Mouse (Mus musculus) erythroid progenitor cell, adult 5-6 weeks (primary cell): ENCODE results near the gene Gm3045. TPM values are rescaled to one million over a fixed set of nuclear protein-coding genes. Genes with fewer than 3 reads are reported as not detected.

ENCODE experiments used
- ATAC-seq: replicated peaks from 2 replicates; pipeline ENCODE4 v1.8.0; 2016; ENCODE audit warnings: moderate number of reproducible peaks, mild to moderate bottlenecking, moderate TSS enrichment, inconsistent platforms; ENCODE audit not compliant: poor library complexity, low FRiP score, severe bottlenecking
- total RNA-seq, 2 experiments: library from RNA; stranded (forward) in 1 of 2; stranded (reverse) in 1 of 2; fragments of 150-400 nt in 1 of 2; fragments of 186-747, 209-891 nt in 1 of 2; gene quantifications; 2 replicates each; pipeline versions ENCODE4 v1.2.3 to v1.2.4; 2015 to 2017; ENCODE audit warnings: low replicate concordance in 2 of 2

The Gm3045 gene
- total RNA-seq, 2 experiments from 2014 or later: not detected

- ATAC-seq: no peak
These were observed 7.9 kb downstream of the Gm3045 start for GRCm38 (mm10) chr13:56434311-56434751.

GRCm38 (mm10) chr13:56435615-56436287 is 9.4 kb downstream of the Gm3045 start:
- no peak for ATAC-seq

GRCm38 (mm10) chr13:56438211-56439075 is 12.0 kb downstream of the Gm3045 start, which contains the start of gene Slc25a48:
TSS of gene Slc25a48 (plus strand) at chr13:56438355.
- peak; percentile 39; the same call in 1 of the 2 replicates for ATAC-seq

- no peak for ATAC-seq
These were observed 17.0 kb downstream of the Gm3045 start for GRCm38 (mm10) chr13:56443411-56443810.

GRCm38 (mm10) chr13:56444112-56444511 is 17.7 kb downstream of the Gm3045 start:
- no peak for ATAC-seq

- ATAC-seq: no peak
These were observed 18.6 kb downstream of the Gm3045 start for GRCm38 (mm10) chr13:56444996-56445395.

- ATAC-seq: no peak
These were observed 23.0 kb downstream of the Gm3045 start for GRCm38 (mm10) chr13:56449239-56450030.

GRCm38 (mm10) chr13:56450035-56450434 is 23.6 kb downstream of the Gm3045 start:
- ATAC-seq: no peak

GRCm38 (mm10) chr13:56458001-56458400 is 31.6 kb downstream of the Gm3045 start:
- ATAC-seq: no peak

GRCm38 (mm10) chr13:56461460-56461859 is 35.1 kb downstream of the Gm3045 start:
- ATAC-seq: no peak

- ATAC-seq: no peak
These were observed 36.4 kb downstream of the Gm3045 start for GRCm38 (mm10) chr13:56462791-56463190.

GRCm38 (mm10) chr13:56463261-56463660 is 36.9 kb downstream of the Gm3045 start:
- no peak for ATAC-seq

GRCm38 (mm10) chr13:56463750-56464149 is 37.4 kb downstream of the Gm3045 start:
- no peak for ATAC-seq

GRCm38 (mm10) chr13:56467786-56468185 is 41.4 kb downstream of the Gm3045 start:
- no peak for ATAC-seq

- ATAC-seq: no peak
These were observed 42.1 kb downstream of the Gm3045 start for GRCm38 (mm10) chr13:56468536-56468935.

GRCm38 (mm10) chr13:56471211-56471610 is 44.8 kb downstream of the Gm3045 start:
- ATAC-seq: no peak

- no peak for ATAC-seq
These were observed 45.6 kb downstream of the Gm3045 start for GRCm38 (mm10) chr13:56471951-56472350.

- ATAC-seq: no peak
These were observed 46.3 kb downstream of the Gm3045 start for GRCm38 (mm10) chr13:56472661-56473060.

GRCm38 (mm10) chr13:56475363-56475762 is 49.0 kb downstream of the Gm3045 start:
- ATAC-seq: no peak

GRCm38 (mm10) chr13:56476790-56477189 is 50.4 kb downstream of the Gm3045 start:
- ATAC-seq: no peak
